Mouse (Mus musculus) kidney, postnatal 0 days (tissue): ENCODE measurements around the gene Eif4g3. TPM values are rescaled to one million over a fixed set of nuclear protein-coding genes. Genes with fewer than 3 reads are reported as not detected.
"Not testable (repeated sequence)": the region's sequence is repeated elsewhere in the genome, so short reads cannot be mapped to it uniquely, and the experiment has no call there.

Experiments
- ATAC-seq: fragments of 200-750 bp; cut with Nextera tagmentation; replicated peaks from 2 replicates; pipeline ENCODE4 v1.8.0; 2017; ENCODE audit warnings: low read depth, moderate number of reproducible peaks, moderate TSS enrichment, moderate library complexity; ENCODE audit not compliant: low FRiP score
- DNase-seq: peaks from one replicate; pipeline ENCODE4 v3.0.0-alpha.2; 2016; ENCODE audit warnings: low spot score
- H3K27ac ChIP-seq: fragments of 300-500 bp; sonication (generic); 2 replicates; pipeline ENCODE4 v1.5.1; 2014; ENCODE audit warnings: mild to moderate bottlenecking
- H3K27me3 ChIP-seq: fragments of 300-500 bp; sonication (generic); 2 replicates; pipeline ENCODE4 v1.6.1; 2014; ENCODE audit warnings: low read length, mixed read lengths; ENCODE audit not compliant: insufficient read depth
- H3K36me3 ChIP-seq: fragments of 300-500 bp; sonication (generic); 2 replicates; pipeline ENCODE4 v1.6.1; 2014; ENCODE audit warnings: low read length, mixed read lengths; ENCODE audit not compliant: insufficient read depth
- H3K4me1 ChIP-seq: fragments of 300-500 bp; sonication (generic); replicated peaks from 2 replicates; pipeline ENCODE4 v1.6.1; 2014; ENCODE audit warnings: antibody characterized with exemption, low read length, mixed read lengths; ENCODE audit not compliant: insufficient read depth
- H3K4me2 ChIP-seq: fragments of 300-500 bp; sonication (generic); 2 replicates; pipeline ENCODE4 v1.6.1; 2014; ENCODE audit warnings: mild to moderate bottlenecking, low read length, moderate library complexity, mixed read lengths
- H3K4me3 ChIP-seq: fragments of 300-500 bp; sonication (generic); replicated peaks from 2 replicates; pipeline ENCODE4 v1.5.1; 2014; ENCODE audit warnings: low read depth, low read length
- H3K9ac ChIP-seq: fragments of 300-500 bp; sonication (generic); 2 replicates; pipeline ENCODE4 v1.6.1; 2014; ENCODE audit warnings: low read depth, low read length
- H3K9me3 ChIP-seq: fragments of 300-500 bp; sonication (generic); replicated peaks from 2 replicates; pipeline ENCODE4 v1.6.1; 2016; ENCODE audit warnings: low read length, inconsistent platforms, mixed read lengths
- CTCF ChIP-seq: IDR thresholded peaks from 2 replicates; pipeline ENCODE4 v1.5.1; 2016; ENCODE audit warnings: antibody characterized with exemption, low read depth, mild to moderate bottlenecking, moderate library complexity
- WGBS: fragments of 180-500 bp; shearing (Covaris S2); extraction: QIAGEN DNeasy Blood & Tissue Kit; methylation state at CpG from one replicate; pipeline ENCODE4 v1.1.7; 2014; 5-methylcytosine and 5-hydroxymethylcytosine counted together
- polyA plus RNA-seq: library from polyadenylated mRNA; unstranded; fragments of >200 nt; fragmentation: Nextera tagmentation; extraction: Ambion mirVana; gene quantifications from 2 replicates; pipeline ENCODE4 v1.2.1, GENCODE M21; 2015

The Eif4g3 gene
- polyA plus RNA-seq, 1 experiment from 2014 or later = 26.6 TPM

GRCm38 (mm10) chr4:137964585-137964930 is 28.3 kb upstream of the Eif4g3 start:
- H3K4me3 ChIP-seq = no peak overlapping the region
- no peak overlapping the region for H3K27ac ChIP-seq
- H3K4me2 ChIP-seq = no peak overlapping the region
- H3K36me3 ChIP-seq = peaks cover 21% of the 10 kb centered on the region
- H3K9ac ChIP-seq = no peak overlapping the region
- H3K9me3 ChIP-seq = no peaks in the 10 kb centered on the region
- ATAC-seq = no peak
- TF ChIP-seq CTCF = no peak
- 81% methylated on average over 11 of the region's 11 CpGs for WGBS
- no peaks in the 10 kb centered on the region for H3K4me1 ChIP-seq
- no peaks in the 10 kb centered on the region for H3K27me3 ChIP-seq
- DNase-seq = no peak

GRCm38 (mm10) chr4:137968203-137968602 is 24.6 kb upstream of the Eif4g3 start:
- Histone ChIP-seq H3K4me2 (no peak overlapping the region), H3K27me3 (no peaks in the 10 kb centered on the region), H3K9ac (no peak overlapping the region), H3K9me3 (no peaks in the 10 kb centered on the region), H3K27ac (no peak overlapping the region), H3K4me1 (no peaks in the 10 kb centered on the region), H3K36me3 (peaks cover 3% of the 10 kb centered on the region; the same call in 1 of the 2 replicates), H3K4me3 (no peak overlapping the region)
- WGBS = 6% methylated on average over 9 of the region's 9 CpGs
- peak; percentile 90 for DNase-seq
- ATAC-seq = peak; percentile 47; the same call in 1 of the 2 replicates
- TF ChIP-seq CTCF = peak; percentile 98

- ATAC-seq, DNase-seq, H3K9ac ChIP-seq, H3K4me1 ChIP-seq, H3K36me3 ChIP-seq, H3K9me3 ChIP-seq, H3K4me2 ChIP-seq, H3K27me3 ChIP-seq, H3K4me3 ChIP-seq, H3K27ac ChIP-seq: not testable (repeated sequence)
- no CpG with 5 or more reads among the region's 11 CpGs for WGBS
Measured at GRCm38 (mm10) chr4:137970623-137971199, 22.1 kb upstream of the Eif4g3 start.

DNA sequence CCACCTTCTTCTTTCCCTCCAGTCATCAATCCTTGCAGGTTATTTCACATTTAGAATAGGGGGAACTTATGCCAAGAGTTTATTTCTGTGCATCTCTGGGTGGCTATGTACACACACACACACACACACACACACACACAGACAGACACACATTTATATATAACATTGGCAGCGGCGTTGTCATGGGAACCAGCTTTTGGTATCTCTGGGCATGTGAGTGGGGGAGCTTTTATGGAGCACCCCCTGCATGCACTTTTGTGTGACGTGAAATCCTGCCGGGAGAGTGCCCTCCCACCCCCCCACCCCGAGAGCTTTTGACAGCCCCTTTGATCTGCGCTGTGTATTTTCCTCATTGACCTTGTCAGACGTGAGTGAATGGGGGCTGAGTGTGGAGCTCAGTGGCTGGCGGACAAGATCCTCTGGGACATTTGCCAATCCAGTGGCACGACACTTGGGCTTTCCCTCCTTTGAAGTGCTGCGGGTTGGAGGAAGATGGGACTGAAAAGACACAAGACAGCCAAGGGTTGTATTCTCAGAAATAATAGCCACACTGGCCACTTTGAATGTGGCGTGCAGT is 17.9 kb upstream of the Eif4g3 start:
- DNase-seq, H3K27ac ChIP-seq, H3K4me3 ChIP-seq, H3K27me3 ChIP-seq, H3K4me1 ChIP-seq, H3K36me3 ChIP-seq, ATAC-seq, H3K4me2 ChIP-seq, H3K9ac ChIP-seq, H3K9me3 ChIP-seq: not testable (repeated sequence)
- no CpG with 5 or more reads among the region's 11 CpGs for WGBS

DNA sequence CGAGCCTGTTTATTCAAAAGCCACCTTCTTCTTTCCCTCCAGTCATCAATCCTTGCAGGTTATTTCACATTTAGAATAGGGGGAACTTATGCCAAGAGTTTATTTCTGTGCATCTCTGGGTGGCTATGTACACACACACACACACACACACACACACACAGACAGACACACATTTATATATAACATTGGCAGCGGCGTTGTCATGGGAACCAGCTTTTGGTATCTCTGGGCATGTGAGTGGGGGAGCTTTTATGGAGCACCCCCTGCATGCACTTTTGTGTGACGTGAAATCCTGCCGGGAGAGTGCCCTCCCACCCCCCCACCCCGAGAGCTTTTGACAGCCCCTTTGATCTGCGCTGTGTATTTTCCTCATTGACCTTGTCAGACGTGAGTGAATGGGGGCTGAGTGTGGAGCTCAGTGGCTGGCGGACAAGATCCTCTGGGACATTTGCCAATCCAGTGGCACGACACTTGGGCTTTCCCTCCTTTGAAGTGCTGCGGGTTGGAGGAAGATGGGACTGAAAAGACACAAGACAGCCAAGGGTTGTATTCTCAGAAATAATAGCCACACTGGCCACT is 13.7 kb upstream of the Eif4g3 start:
- not testable (repeated sequence) for H3K9me3 ChIP-seq, DNase-seq, ATAC-seq, H3K27ac ChIP-seq, H3K4me2 ChIP-seq, H3K27me3 ChIP-seq, H3K9ac ChIP-seq, H3K36me3 ChIP-seq, H3K4me1 ChIP-seq, H3K4me3 ChIP-seq
- WGBS = no CpG with 5 or more reads among the region's 11 CpGs

GRCm38 (mm10) chr4:137982869-137983268 is 10.0 kb upstream of the Eif4g3 start:
- WGBS = 85% methylated on average over 1 of the region's 1 CpGs
- TF ChIP-seq CTCF = no peak
- Histone ChIP-seq H3K4me2 (no peak overlapping the region), H3K4me3 (no peak overlapping the region), H3K27me3 (no peaks in the 10 kb centered on the region), H3K9ac (no peak overlapping the region), H3K27ac (no peak overlapping the region), H3K9me3 (no peaks in the 10 kb centered on the region), H3K36me3 (no peaks in the 10 kb centered on the region), H3K4me1 (no peaks in the 10 kb centered on the region)
- ATAC-seq (no peak), DNase-seq (no peak)
